In the genomic region with DNA sequence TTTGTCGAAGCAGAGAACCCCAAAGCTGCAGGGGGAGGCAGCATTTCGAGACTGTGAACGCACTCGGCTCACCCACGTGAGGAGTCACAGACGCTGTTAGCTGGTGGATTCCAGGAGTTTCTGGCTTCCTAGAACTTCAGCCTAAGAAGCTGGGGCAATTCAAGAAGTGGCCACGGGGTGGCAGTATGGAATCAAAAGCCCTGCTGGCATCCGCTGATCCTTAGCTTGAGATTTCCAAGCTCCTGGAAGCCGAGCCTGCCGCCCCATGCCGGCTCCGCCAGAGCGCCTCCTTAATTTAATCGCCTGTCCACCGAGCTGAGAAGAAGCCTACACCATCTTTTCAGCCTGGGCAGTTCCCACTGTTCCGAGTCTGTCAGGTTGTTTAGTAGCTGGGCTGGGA, we compare ENCODE assay signal across 8 mouse cellular contexts.
DNase-seq lines count a peak whose midpoint lies in the region; ATAC-seq and TF ChIP-seq lines count a peak whose summit lies in the region.

No protein-coding gene starts in this region.

- H3K4me2 ChIP-seq in forebrain, postnatal 0 days (ENCODE audit: low read depth) = peak overlapping the region; percentile 6; the same call in 1 of the 2 replicates
- H3K4me2 ChIP-seq in lung, embryonic 15.5 days = peak overlapping the region; percentile 19; the same call in 1 of the 2 replicates

- WGBS in forebrain, postnatal 0 days = under 1% methylated on average over 16 of the region's 16 CpGs
- WGBS in lung, embryonic 15.5 days = 2% methylated on average over 16 of the region's 16 CpGs
- WGBS in thymus, adult 2 months = 6% methylated on average over 16 of the region's 16 CpGs

- no peak overlapping the region for H3K4me3 ChIP-seq in MEL (ENCODE audit: control insufficient read depth in 1 of 2, insufficient read depth in 1 of 2, low read depth in 2 of 2, low read length in 2 of 2)
- 0 out of 2 replicates have a peak overlapping the region, but pooled peaks have one; percentile 9 for H3K4me3 ChIP-seq in forebrain, postnatal 0 days (ENCODE audit: low read depth, low read length)
- no peak overlapping the region for H3K4me3 ChIP-seq in lung, embryonic 15.5 days
- H3K4me3 ChIP-seq in thymus, adult 2 months (ENCODE audit: control insufficient read depth, insufficient read depth, low read length) = no peak overlapping the region

- peak; percentile 64; the same call in 1 of the 2 replicates for ATAC-seq in forebrain, postnatal 0 days
- ATAC-seq in lung, embryonic 15.5 days (ENCODE audit: borderline replicate concordance, extremely low read depth, low FRiP score, low TSS enrichment) = peak; percentile 27; the same call in 1 of the 2 replicates

- no peaks in the 10 kb centered on the region for H3K9me3 ChIP-seq in MEL (replicated peaks; ENCODE audit: insufficient read depth, low read length)
- H3K9me3 ChIP-seq in forebrain, postnatal 0 days (ENCODE audit: low read length) = no peaks in the 10 kb centered on the region
- no peaks in the 10 kb centered on the region for H3K9me3 ChIP-seq in lung, embryonic 15.5 days

- DNase-seq in MEL (ENCODE audit: low read depth, low spot score) = peak; percentile 85
- peak; percentile 90 to 95 for DNase-seq in cerebellum, adult 18-20 months
- peak; percentile 96 for DNase-seq in forebrain, postnatal 0 days
- DNase-seq in heart, postnatal 36 days = peak; percentile 92 to 96
- peak; percentile 89 to 98 for DNase-seq in layer of hippocampus, adult 18-20 months (ENCODE audit: low spot score in 2 of 2)
- DNase-seq in ovary, adult 18-20 months (ENCODE audit: low spot score) = peak; percentile 72
- peak; percentile 73 for DNase-seq in thymus, adult 2 months

- peak; percentile 87 to 92 (median 90) for TF ChIP-seq CTCF in MEL (IDR thresholded peaks at IDR 0.05 in 2 of 3, conservative IDR thresholded peaks at IDR 0.05 in 1 of 3; ENCODE audit: control insufficient read depth in 1 of 3, insufficient read depth in 1 of 3, low read depth in 2 of 3, low read length in 3 of 3, poor library complexity in 1 of 3, severe bottlenecking in 1 of 3)
- peak; percentile 93 for TF ChIP-seq CTCF in forebrain, postnatal 0 days (IDR thresholded peaks at IDR 0.05; ENCODE audit: low read depth)
- TF ChIP-seq CTCF in thymus, adult 2 months (IDR thresholded peaks at IDR 0.05; ENCODE audit: borderline replicate concordance, control insufficient read depth, extremely low read depth, insufficient read depth, low read length, poor library complexity) = peak; percentile 63; the same call in 1 of the 2 replicates

- no peak for TF ChIP-seq POLR2A in MEL (IDR thresholded peaks at IDR 0.05; ENCODE audit: control insufficient read depth in 1 of 2, insufficient read depth in 1 of 2, low read depth in 1 of 2, low read length in 2 of 2, poor library complexity in 1 of 2)
- TF ChIP-seq POLR2A in thymus, adult 2 months (IDR thresholded peaks at IDR 0.05; ENCODE audit: control insufficient read depth, extremely low read depth, insufficient read depth, low read length, poor library complexity) = no peak

- TF ChIP-seq EP300 in MEL (IDR thresholded peaks at IDR 0.05; ENCODE audit: low read depth in 1 of 2, low read length in 2 of 2) = no peak

- peak; percentile 87 for TF ChIP-seq RAD21 in MEL (IDR thresholded peaks at IDR 0.05; ENCODE audit: low read depth, low read length)

- intact Hi-C loops in heart, postnatal 36 days (cut with DNase I) = loop anchor here (1.0 to 5.0 kb wide), 4 partner anchors 267 to 439 kb away; partner anchors contain the start of gene Tnrc6c

- no peak overlapping the region for H3K9ac ChIP-seq in MEL (ENCODE audit: control insufficient read depth, low read depth, low read length, poor library complexity, severe bottlenecking)
- no peak overlapping the region for H3K9ac ChIP-seq in forebrain, postnatal 0 days
- H3K9ac ChIP-seq in lung, embryonic 15.5 days = no peak overlapping the region

- H3K27ac ChIP-seq in MEL (ENCODE audit: control insufficient read depth, low read depth, low read length) = no peak overlapping the region
- H3K27ac ChIP-seq in forebrain, postnatal 0 days (ENCODE audit: low read depth, low read length) = no peak overlapping the region
- H3K27ac ChIP-seq in lung, embryonic 15.5 days = no peak overlapping the region
- H3K27ac ChIP-seq in thymus, adult 2 months (ENCODE audit: control insufficient read depth, insufficient read depth, low read length) = no peak overlapping the region

- peaks cover under 1 to 9% of the 10 kb centered on the region in 2 experiments for H3K27me3 ChIP-seq in MEL (ENCODE audit: control insufficient read depth in 1 of 2, insufficient read depth in 2 of 2, low read length in 2 of 2)
- H3K27me3 ChIP-seq in forebrain, postnatal 0 days (ENCODE audit: insufficient read depth, low read length) = no peaks in the 10 kb centered on the region; the same call in 1 of the 2 replicates
- H3K27me3 ChIP-seq in lung, embryonic 15.5 days = peaks cover 23% of the 10 kb centered on the region
- no peaks in the 10 kb centered on the region for H3K27me3 ChIP-seq in thymus, adult 2 months (ENCODE audit: control insufficient read depth, insufficient read depth, low read length)

- no peaks in the 10 kb centered on the region for H3K36me3 ChIP-seq in MEL (ENCODE audit: control insufficient read depth in 1 of 2, insufficient read depth in 2 of 2, low read length in 2 of 2)
- no peaks in the 10 kb centered on the region for H3K36me3 ChIP-seq in forebrain, postnatal 0 days (ENCODE audit: insufficient read depth)
- H3K36me3 ChIP-seq in lung, embryonic 15.5 days = no peaks in the 10 kb centered on the region
- no peaks in the 10 kb centered on the region for H3K36me3 ChIP-seq in thymus, adult 2 months (ENCODE audit: control insufficient read depth, insufficient read depth, low read length)

- no peaks in the 10 kb centered on the region for H3K4me1 ChIP-seq in MEL (ENCODE audit: control insufficient read depth in 1 of 2, insufficient read depth in 2 of 2, low read length in 2 of 2)
- no peaks in the 10 kb centered on the region for H3K4me1 ChIP-seq in forebrain, postnatal 0 days (ENCODE audit: insufficient read depth)
- peaks cover 12% of the 10 kb centered on the region for H3K4me1 ChIP-seq in lung, embryonic 15.5 days
- H3K4me1 ChIP-seq in thymus, adult 2 months (replicated peaks; ENCODE audit: control insufficient read depth, insufficient read depth, low read length) = no peaks in the 10 kb centered on the region

- no peaks in the 10 kb centered on the region for H3K79me2 ChIP-seq in MEL (ENCODE audit: control insufficient read depth, insufficient read depth, low read length, poor library complexity)

TF ChIP-seq in MEL, 35 proteins besides CTCF, POLR2A, EP300 and RAD21:
- peak; percentile 67 for TF ChIP-seq ZC3H11A (IDR thresholded peaks at IDR 0.05; ENCODE audit: low read depth, low read length)
- no peak for TF ChIP-seq ZNF384 (IDR thresholded peaks at IDR 0.05; ENCODE audit: low read depth, low read length)
- no peak for TF ChIP-seq SIN3A (IDR thresholded peaks at IDR 0.05; ENCODE audit: low read length)
- TF ChIP-seq SMC3 (IDR thresholded peaks at IDR 0.05; ENCODE audit: low read depth, low read length) = peak; percentile 88
- TF ChIP-seq ZMIZ1 (IDR thresholded peaks at IDR 0.05; ENCODE audit: low read depth, low read length) = no peak
